Mouse (Mus musculus) kidney, embryonic 16.5 days (tissue): ENCODE results near the gene Synpo2. TPM values are rescaled to one million over a fixed set of nuclear protein-coding genes. Genes with fewer than 3 reads are reported as not detected.
"Not testable (repeated sequence)": the region's sequence is repeated elsewhere in the genome, so short reads cannot be mapped to it uniquely, and the experiment has no call there.

Experiments
- ATAC-seq: fragments of 200-750 bp; cut with Nextera tagmentation; 2 replicates; pipeline ENCODE4 v1.8.0; 2017; ENCODE audit warnings: moderate TSS enrichment; ENCODE audit not compliant: low FRiP score, low TSS enrichment
- H3K27ac ChIP-seq: fragments of 300-500 bp; sonication (generic); 2 replicates; pipeline ENCODE4 v1.5.1; 2014; ENCODE audit warnings: low read length
- H3K27me3 ChIP-seq: fragments of 300-500 bp; sonication (generic); 2 replicates; pipeline ENCODE4 v1.6.1; 2014; ENCODE audit warnings: low read length, control low read depth, mixed read lengths; ENCODE audit not compliant: insufficient read depth
- H3K36me3 ChIP-seq: fragments of 300-500 bp; sonication (generic); 2 replicates; pipeline ENCODE4 v1.6.1; 2014; ENCODE audit warnings: low read length, control low read depth, mixed read lengths; ENCODE audit not compliant: insufficient read depth
- H3K4me1 ChIP-seq: fragments of 300-500 bp; sonication (generic); 2 replicates; pipeline ENCODE4 v1.6.1; 2014; ENCODE audit warnings: low read length, control low read depth, mixed read lengths; ENCODE audit not compliant: insufficient read depth
- H3K4me2 ChIP-seq: fragments of 300-500 bp; sonication (generic); replicated peaks from 2 replicates; pipeline ENCODE4 v1.6.1; 2014; ENCODE audit warnings: low read depth, low read length
- H3K4me3 ChIP-seq: fragments of 300-500 bp; sonication (generic); 2 replicates; pipeline ENCODE4 v1.5.1; 2014; ENCODE audit warnings: mild to moderate bottlenecking, low read length
- H3K9ac ChIP-seq: fragments of 300-500 bp; sonication (generic); replicated peaks from 2 replicates; pipeline ENCODE4 v1.6.1; 2014; ENCODE audit warnings: low read length
- H3K9me3 ChIP-seq: fragments of 300-500 bp; sonication (generic); 2 replicates; pipeline ENCODE4 v1.6.1; 2016; ENCODE audit warnings: low read length, control low read depth
- WGBS: fragments of 180-500 bp; shearing (Covaris S2); extraction: QIAGEN DNeasy Blood & Tissue Kit; methylation state at CpG from one replicate; pipeline ENCODE4 v1.1.7; 2014; 5-methylcytosine and 5-hydroxymethylcytosine counted together
- polyA plus RNA-seq: library from polyadenylated mRNA; unstranded; fragments of >200 nt; fragmentation: Nextera tagmentation; extraction: Ambion mirVana; gene quantifications from 2 replicates; pipeline ENCODE4 v1.2.1, GENCODE M21; 2015

Gene Synpo2
- polyA plus RNA-seq, 1 experiment from 2014 or later = 9.9 TPM

DNA sequence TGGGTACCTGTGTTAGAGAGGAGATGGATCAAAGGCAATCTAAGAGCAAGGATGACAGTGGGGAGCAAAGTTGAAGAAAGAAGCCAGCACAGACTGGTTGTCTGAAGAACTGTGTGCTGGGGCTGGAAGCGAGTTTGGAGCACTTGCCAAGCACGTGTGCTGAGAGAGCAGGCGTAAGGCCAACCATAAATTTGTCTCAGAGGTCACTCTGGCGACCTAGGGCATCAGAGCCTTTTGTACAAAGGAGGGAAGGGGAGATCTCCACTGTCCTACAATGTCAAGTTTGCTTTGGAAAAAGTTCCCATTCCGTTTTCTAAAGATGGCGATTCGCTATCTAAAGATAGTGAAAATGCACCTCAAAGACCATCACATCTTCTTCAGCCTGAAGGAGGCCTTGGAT is 107.9 kb downstream of the Synpo2 start:
- ATAC-seq = no peak
- WGBS = 51% methylated on average over 7 of the region's 7 CpGs
- no peaks in the 10 kb centered on the region for H3K27me3 ChIP-seq

DNA sequence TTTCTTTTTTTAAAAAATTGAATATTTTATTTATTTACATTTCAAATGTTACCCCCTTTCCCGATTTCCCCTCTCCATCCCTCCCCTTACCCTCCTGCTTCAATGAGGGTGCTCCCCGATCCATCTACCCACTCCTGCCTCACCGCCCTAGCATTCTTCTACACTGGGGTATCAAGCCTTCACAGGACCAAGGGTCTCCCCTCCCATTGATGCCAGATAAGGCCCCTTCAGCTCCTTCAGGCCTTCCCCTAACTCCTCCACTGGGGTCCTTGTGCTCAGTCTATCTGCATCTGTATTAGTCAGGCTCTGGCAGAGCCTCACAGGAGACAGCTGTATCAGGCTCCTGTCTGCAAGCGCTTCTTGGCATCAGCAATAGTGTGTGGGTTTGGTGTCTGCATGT is 109.2 kb downstream of the Synpo2 start:
- H3K36me3 ChIP-seq, H3K4me2 ChIP-seq, H3K27me3 ChIP-seq, H3K9me3 ChIP-seq, ATAC-seq, H3K9ac ChIP-seq, H3K27ac ChIP-seq, H3K4me3 ChIP-seq, H3K4me1 ChIP-seq: not testable (repeated sequence)
- 92% methylated on average over 4 of the region's 4 CpGs for WGBS

More for the DNA sequence above, 107.9 kb downstream of the Synpo2 start:
- Histone ChIP-seq H3K4me2 (no peak overlapping the region), H3K27ac (no peak overlapping the region), H3K4me3 (no peak overlapping the region), H3K4me1 (no peaks in the 10 kb centered on the region), H3K9ac (no peak overlapping the region), H3K9me3 (no peaks in the 10 kb centered on the region), H3K36me3 (no peaks in the 10 kb centered on the region)

DNA sequence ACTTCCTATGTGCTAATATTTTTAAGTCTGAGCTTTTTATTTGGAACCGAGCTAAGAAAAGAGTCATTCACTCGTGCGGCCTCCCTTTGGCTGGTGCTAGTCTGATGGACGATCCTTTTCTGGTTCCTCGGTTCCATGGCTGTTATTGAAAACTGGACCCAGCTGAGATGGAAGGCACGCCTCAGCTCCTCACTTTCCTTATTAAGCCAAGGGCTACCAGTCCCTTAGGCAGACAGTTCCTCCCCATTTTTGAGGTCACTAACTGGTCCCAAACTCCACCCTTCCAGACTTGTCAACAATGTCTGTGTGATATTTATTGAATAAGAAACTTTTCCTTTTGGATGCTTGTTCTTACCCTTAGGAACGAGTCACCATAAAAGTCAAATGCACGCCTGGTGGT is 112.1 kb downstream of the Synpo2 start:
- Histone ChIP-seq H3K36me3 (no peaks in the 10 kb centered on the region), H3K4me3 (no peak overlapping the region), H3K27me3 (no peaks in the 10 kb centered on the region), H3K9me3 (no peaks in the 10 kb centered on the region), H3K4me2 (no peak overlapping the region), H3K27ac (no peak overlapping the region), H3K4me1 (no peaks in the 10 kb centered on the region), H3K9ac (no peak overlapping the region)
- no peak for ATAC-seq
- 81% methylated on average over 8 of the region's 8 CpGs for WGBS

DNA sequence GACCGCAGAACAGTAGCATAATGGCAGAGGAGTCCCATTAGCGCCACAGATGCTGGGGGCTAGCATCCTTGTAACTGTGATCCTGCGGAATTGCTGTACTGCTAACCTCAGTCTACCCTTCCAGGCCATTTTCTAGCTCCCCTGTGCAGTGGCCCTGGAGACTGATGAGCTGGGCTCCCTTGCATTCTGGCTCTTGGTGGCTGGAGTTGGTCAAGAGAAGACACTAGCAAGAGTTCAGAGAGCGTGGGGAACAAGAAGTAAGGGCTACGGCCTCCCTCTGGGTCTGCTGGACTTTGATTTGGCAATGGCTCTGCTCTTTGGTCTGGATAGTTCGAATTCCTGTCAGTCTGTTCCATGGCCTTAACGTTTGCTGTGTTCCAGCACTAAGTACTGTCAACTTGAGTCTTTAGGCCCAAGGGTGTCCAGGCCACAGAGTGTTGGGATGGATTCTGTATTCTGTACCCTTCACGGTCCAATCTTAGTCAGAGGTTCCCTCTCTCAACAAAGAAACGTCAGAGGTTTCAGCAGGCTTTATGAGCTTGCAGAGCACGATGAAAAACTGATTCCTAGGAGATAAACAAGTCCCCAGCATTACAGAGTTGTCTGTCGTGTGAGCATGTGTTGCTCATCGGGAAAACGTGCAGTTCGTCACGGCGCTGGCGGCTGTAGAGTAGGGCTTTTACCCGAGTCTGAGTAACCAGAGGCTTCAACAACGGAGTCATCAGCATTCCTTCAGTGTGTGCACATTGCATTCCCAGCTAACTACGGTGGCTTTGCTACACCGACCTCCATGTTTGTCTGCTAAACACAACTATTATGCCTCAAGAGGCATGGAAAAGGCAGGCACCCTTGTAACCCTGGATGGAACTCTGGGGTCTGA is 113.6 kb downstream of the Synpo2 start:
- Histone ChIP-seq H3K27ac (no peak overlapping the region), H3K4me2 (no peak overlapping the region), H3K4me3 (no peak overlapping the region), H3K36me3 (no peaks in the 10 kb centered on the region), H3K9ac (no peak overlapping the region), H3K4me1 (no peaks in the 10 kb centered on the region), H3K9me3 (no peaks in the 10 kb centered on the region), H3K27me3 (no peaks in the 10 kb centered on the region)
- WGBS = 80% methylated on average over 21 of the region's 21 CpGs
- no peak for ATAC-seq

DNA sequence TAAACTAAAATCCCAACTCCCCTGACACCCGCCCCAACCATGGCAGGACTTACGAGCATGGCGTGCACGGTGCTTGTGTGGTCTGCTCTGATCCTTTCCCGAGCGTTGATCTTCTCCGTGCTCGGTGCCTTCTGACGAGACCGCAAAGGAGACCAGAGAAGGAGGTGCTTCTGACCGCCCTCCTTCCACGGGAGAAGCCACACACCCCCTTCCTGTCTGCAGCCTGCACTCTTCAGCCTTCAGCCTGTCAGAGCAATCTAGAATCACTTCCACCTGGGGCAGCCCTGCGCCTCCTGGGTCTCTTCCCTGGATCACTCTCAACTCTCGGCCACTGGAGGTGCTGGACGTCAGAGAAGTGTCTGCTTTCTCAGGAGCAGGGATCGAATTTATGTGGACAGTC is 119.0 kb downstream of the Synpo2 start:
- H3K9ac ChIP-seq = peak overlapping the region; percentile 50; the same call in 1 of the 2 replicates
- peak overlapping the region; percentile 27 for H3K4me3 ChIP-seq
- ATAC-seq = peak; percentile 76

DNA sequence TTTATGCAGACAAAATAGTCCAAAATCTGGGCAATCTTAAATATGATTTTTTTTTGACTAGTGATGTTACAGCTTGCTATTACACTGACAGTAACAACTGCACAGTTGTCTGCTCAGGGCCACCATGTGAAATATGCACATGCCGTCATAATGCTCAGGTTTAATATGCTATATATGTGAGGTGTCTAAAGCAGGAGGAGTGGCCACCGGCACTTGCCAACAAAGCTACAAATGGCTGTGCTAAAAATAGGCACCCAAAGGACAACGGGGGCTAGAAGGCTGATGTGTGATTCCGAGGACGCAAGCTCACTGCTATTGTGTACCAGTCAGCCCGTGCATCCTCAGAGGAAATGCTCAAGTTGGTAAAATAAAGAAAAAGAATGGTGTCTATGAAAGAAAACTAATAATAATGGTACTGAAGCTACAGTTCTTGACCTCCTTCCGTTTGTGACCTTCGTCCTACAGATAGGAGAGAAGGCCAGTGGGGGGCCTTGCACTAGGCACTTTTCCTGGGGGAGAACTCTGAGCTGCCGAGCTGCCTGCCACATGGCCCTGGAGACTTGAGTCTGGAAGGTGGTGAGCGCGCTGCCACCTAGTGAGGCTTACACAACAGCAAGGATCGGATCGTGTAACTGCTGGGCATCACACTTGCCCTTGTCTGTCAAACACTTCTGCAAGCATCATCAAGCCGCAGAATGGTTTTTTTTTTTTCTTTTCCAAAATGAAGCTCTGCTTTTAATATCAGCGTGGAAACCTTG is 120.0 kb downstream of the Synpo2 start:
- Histone ChIP-seq H3K36me3 (peaks cover 7% of the 10 kb centered on the region; the same call in 1 of the 2 replicates), H3K4me2 (peak overlapping the region; percentile 16; the same call in 1 of the 2 replicates), H3K9ac (no peak overlapping the region), H3K27ac (no peak overlapping the region), H3K4me3 (peak overlapping the region; percentile 1; the same call in 1 of the 2 replicates), H3K4me1 (0 out of 2 replicates have a peak, but pooled peaks cover 3% of the 10 kb centered on the region), H3K27me3 (no peaks in the 10 kb centered on the region), H3K9me3 (no peaks in the 10 kb centered on the region)
- no peak; the same call in 1 of the 2 replicates for ATAC-seq
- 29% methylated on average over 15 of the region's 15 CpGs for WGBS

More for the DNA sequence above, 119.0 kb downstream of the Synpo2 start:
- no peak overlapping the region for H3K27ac ChIP-seq
- H3K36me3 ChIP-seq = peaks cover 7% of the 10 kb centered on the region; the same call in 1 of the 2 replicates
- peak overlapping the region; percentile 50 for H3K4me2 ChIP-seq
- H3K27me3 ChIP-seq = no peaks in the 10 kb centered on the region
- 22% methylated on average over 16 of the region's 16 CpGs for WGBS
- 0 out of 2 replicates have a peak, but pooled peaks cover 3% of the 10 kb centered on the region for H3K4me1 ChIP-seq
- no peaks in the 10 kb centered on the region for H3K9me3 ChIP-seq

DNA sequence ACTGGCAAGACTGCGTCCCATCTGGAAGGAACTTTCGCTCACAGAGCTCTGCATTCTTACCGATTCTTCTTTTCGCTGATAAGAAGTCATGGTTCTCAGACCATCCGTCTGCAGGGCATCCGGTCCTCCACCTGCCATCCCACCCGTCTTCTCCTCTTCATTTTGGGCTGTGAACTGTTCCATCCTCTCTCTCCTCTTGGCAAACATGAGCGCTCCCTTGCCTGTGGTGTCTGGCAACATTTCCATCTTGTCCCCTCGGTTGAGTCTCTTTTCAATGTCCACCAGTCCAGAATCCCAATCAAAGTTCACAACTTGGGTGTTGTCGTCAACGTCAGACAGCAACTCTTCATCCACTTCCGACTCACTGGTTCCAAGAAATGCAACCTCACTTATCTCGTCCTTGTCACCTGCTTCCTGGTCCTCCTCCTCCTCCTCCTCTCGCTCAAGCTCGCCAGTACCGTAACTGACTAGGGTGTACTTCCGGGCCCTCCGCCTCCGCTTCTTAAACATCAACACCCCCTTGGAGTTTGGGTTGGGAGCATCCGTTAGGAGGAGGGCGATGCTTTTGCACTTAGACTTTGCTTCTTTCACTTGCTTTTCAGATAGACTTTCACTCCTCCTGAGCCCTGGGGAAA is 121.8 kb downstream of the Synpo2 start:
- Histone ChIP-seq H3K4me2 (no peak overlapping the region), H3K36me3 (peaks cover 7% of the 10 kb centered on the region; the same call in 1 of the 2 replicates), H3K4me1 (0 out of 2 replicates have a peak, but pooled peaks cover 3% of the 10 kb centered on the region), H3K27me3 (no peaks in the 10 kb centered on the region), H3K27ac (no peak overlapping the region), H3K9ac (no peak overlapping the region), H3K9me3 (no peaks in the 10 kb centered on the region), H3K4me3 (no peak overlapping the region)
- ATAC-seq = no peak
- WGBS = 95% methylated on average over 21 of the region's 21 CpGs

DNA sequence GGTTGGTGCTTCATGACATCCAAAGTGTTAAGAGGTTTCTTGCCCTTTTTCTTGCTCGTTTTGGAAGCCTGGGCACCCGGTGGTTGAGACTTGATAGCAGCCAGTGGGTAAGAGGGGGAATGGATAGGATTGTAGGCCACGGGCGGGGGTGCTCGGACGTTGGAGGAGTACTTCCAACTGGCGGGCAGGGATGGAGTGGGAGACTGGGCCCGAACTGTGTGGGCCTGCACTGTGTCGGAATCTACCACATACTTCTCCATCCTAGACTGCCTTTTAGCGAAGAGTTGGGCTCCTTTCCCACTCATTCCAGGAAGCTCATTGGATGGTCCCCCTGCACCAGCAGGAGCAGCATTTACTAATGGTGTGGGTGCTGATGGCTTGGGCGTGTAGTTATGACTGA is 123.2 kb downstream of the Synpo2 start:
- Histone ChIP-seq H3K9me3 (no peaks in the 10 kb centered on the region), H3K4me3 (no peak overlapping the region), H3K9ac (no peak overlapping the region), H3K36me3 (peaks cover 7% of the 10 kb centered on the region; the same call in 1 of the 2 replicates), H3K4me2 (no peak overlapping the region), H3K4me1 (peaks cover 7% of the 10 kb centered on the region; the same call in 1 of the 2 replicates), H3K27me3 (no peaks in the 10 kb centered on the region), H3K27ac (no peak overlapping the region)
- 83% methylated on average over 11 of the region's 11 CpGs for WGBS
- ATAC-seq = no peak

DNA sequence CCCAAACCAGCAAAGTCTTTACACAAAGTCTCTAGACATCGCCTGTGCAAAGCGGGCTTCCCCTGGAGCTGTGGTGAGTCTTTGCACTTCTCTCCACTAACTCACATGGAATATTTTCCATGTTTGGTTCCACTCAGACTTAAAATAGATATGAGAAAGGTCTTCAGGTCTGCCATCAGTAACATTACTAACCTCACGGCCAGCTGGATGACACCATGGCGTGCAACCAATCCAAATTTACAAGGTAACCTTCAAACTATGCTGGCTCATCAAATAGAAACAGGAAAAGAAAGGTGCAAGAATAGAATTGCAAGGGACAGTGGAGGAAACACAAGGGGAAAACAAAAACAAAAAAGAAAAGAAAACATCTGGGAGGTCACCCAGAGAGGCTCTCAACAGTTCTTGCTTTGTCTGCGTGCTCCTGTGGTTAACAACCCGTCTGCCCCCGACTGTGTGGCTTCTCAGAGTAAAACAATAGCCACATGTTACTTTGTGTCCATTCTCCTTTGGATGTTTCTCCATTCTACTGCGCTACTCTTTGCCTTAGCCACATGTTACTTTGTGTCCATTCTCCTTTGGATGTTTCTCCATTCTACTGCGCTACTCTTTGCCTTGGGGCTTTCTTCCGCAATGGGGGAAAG is 124.8 kb downstream of the Synpo2 start:
- H3K4me3 ChIP-seq = no peak overlapping the region
- H3K9me3 ChIP-seq = no peaks in the 10 kb centered on the region
- no peaks in the 10 kb centered on the region for H3K27me3 ChIP-seq
- H3K36me3 ChIP-seq = peaks cover 7% of the 10 kb centered on the region; the same call in 1 of the 2 replicates
- no peak for ATAC-seq
- no peak overlapping the region for H3K9ac ChIP-seq
- WGBS = 78% methylated on average over 10 of the region's 10 CpGs
- peaks cover 12% of the 10 kb centered on the region; the same call in 1 of the 2 replicates for H3K4me1 ChIP-seq
- no peak overlapping the region for H3K27ac ChIP-seq
- H3K4me2 ChIP-seq = no peak overlapping the region
